Mouse (Mus musculus) liver (tissue): ENCODE results near the gene Hadh.

Experiments
- DNase-seq: peaks from one replicate; pipeline ENCODE4 v3.0.0-alpha.2; 2020; ENCODE audit warnings: mixed read lengths

Gene Hadh

DNA sequence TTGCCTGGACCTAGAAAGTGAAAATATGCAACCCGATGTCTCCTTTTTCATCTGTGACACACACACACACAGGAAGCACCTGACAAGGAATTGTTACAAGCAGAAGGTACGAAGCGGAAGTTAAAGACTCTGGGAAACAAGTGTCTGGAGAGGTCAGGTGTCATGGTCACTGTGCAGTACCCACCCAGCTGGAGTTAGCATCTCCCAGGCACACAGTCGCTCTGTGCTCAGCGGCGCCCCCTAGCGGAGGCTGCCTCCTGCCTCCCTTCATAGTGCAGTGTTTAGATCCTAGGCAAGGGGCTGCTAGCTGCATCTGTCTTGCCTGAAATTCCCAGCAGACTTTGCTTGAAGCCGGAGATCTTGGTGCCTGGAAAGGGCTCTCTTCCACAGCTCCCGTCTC, 57.1 kb downstream of the Hadh start:
- DNase-seq, result peak; percentile 39

DNA sequence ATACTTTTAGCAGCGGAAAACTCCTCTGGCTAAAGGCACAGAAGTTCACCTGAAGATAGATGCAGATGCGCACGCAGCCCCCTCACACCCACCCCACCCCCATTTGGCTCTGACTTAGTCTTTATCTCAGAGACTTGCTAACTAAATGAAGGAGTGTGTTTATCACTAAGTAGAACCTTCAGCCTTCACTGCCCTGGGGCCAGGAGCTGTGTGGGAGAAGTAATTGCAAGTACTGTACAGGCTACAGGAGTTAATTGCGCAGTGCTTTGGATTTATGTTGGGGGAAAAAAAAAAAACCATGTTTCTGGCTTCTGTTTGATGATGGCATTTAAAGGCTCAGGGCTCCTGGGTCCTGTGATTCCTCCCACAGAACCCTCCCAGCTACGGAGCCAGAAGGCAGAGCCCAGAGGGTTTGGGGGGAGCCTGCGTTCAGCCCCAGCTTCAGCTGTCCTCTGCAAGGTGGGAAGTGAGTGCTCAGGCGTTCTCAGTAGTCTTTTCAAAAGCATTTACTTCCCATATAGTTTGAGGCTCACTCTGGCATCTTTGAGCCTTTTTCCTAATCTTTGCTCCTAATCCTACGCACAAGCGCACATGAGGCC, 57.7 kb downstream of the Hadh start:
- no peak for DNase-seq

DNA sequence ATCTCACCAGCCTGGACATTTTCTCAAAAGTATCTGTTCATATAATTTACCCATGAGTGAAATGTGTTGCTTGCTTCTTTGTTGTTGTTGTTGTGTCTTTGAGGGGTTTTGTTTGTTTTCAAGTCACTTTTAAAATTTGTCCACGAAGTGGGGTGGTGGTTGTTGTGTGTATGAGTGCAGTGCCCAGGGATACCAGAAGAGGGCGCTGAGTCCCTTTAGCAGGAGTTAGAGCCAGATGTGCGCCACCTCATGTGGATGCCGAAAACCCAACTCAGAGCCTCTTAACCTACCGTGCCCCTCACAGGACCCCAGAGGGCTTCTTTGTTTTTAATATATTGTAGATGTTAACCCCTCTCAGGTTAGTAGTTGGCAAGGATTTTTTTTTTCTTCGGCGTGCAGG, 59.7 kb downstream of the Hadh start:
- DNase-seq, result peak; percentile 16

DNA sequence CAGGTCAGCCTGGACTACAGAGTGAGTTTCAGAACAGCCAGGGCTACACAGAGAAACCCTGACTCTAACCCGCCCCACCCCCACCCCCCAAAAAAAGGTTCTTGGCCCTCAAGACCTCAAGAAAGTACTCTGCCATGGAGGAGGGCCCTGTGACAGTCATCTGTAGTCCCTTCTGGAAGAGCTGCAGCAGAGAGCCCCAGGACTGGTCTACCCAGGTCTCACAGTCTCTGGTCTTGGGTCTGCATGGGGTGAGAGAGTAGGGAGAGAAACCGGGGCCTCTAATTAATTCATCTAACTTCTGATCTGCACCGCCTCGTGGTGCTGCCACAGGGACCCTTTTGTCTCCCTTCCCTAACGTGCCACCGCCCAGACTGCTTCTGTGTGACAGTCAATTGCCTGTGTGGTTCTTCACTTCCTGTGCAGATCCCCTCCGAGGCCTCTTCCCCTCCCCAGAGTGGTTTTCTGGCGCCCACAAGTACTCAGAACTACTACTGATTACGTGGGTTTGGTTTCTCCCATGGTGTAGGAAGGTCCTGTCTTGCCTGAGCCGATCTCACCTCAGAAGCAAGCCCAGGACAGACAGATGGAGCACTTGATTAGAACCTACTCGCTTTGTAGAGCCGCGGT, 63.5 kb downstream of the Hadh start:
- DNase-seq, result peak; percentile 28

DNA sequence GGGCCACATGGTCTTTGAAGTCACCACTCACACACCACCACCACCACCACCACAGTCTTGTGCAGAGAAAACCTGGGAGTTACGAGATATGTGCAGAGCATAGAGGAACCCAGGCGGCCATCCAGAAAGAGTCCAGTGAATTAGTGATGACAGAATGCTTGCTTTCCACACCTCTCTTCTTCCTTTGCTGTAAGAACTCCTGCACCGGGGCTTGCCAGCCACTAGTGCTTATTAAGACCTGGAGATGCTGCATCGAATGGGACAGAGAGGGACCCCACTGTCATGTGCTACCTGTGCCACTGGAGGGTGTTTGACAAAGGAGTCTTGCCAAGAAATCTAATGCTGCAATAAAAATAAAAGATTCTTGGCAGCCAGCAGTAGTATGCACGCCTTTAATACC, 64.1 kb downstream of the Hadh start:
- no peak for DNase-seq

DNA sequence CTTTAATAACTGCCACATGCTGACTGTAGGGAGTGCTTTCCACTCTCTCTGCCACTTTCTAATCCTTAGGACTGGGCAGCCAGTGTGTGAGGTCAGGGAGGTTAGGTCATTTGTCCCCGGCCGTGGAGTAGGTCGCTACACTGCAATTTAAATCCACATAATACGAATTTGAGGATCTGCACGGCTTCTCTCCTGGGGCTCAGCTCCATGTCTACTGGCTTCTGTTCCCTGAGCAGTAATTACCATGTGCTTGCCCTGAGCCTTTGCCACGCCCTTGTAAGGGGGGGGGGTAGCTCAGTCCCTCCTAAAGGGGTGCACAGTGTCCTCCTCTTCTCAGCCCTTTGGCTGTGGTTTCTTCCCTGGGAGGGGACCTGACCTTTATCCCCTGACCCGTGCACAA, 69.6 kb downstream of the Hadh start:
- DNase-seq, result no peak

DNA sequence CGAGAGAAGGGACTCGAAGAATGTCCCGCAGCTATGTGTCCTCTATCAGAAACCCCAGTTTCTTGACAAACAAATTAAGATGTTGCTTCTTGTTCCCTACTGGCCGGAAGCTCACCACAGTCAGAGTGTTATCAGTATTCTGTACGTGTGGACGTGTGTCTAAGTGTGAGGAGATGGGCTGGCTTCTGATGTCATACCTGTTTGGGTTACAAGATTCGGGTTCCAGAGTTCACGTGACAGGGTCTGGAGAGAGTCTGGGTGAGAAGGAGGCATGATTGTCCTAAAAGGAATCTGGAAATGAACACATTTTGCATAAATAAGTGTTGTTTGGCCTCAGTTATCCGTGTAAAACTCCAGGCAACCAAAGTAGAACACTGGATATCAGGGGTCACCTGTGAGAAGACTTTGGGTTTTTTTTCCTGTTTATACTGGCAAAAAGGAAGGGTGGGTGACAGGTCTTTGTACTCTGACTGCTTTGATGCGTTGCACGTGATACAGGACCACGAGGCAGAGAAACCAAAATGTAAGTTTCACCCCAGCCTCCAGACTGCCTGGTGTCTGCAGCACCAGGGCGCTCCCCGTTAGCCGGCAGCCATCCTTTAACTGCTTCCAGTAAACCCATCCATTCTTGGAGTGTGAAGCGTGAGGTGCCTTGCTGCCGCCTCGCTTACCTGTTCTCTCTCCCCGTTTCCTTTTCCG, 72.2 kb downstream of the Hadh start:
- no peak for DNase-seq

DNA sequence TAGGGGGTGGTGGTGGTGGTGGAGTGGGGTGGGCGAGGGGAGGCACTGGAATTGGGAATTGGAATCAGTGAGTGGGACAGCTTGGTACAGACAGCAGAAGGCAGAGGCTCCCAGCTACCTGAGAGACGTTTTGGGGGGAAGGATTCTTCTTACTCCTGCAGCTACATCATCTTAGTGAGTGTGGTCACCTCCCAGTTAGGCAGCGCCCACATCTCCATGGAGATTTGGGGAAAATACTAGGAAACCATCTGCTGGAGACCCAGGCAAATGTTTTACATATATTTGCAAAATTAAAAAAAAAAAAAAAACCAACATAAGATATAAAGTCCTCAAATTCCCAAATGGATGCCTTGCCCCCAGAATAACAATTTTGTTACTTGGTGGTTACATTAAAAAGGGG, 72.9 kb downstream of the Hadh start:
- DNase-seq, result no peak

DNA sequence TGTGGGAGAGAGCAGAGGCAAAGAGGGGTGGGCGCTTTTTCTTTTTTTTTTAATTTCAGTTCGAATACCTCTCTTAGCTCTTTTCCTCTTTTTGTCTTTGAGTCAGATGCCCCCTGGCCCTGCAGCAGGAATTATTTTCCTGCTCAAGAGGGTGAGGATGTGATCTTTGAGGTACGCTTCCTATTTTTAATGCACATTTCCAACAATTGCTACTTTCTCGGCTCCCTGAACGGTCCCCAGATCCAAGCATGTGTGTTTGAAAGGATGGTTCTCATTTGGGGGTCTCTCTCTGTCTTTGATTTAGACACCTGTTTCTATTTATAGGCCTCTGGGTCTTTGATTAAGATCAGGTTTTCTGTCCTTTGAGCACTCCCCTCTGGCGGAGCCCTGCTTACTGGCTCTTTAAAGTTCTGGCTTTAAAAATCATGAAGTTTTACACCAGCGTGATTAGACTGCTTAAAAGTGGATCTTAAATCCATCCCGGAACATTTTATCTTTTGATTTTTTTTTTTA, 75.3 kb downstream of the Hadh start:
- no peak for DNase-seq

DNA sequence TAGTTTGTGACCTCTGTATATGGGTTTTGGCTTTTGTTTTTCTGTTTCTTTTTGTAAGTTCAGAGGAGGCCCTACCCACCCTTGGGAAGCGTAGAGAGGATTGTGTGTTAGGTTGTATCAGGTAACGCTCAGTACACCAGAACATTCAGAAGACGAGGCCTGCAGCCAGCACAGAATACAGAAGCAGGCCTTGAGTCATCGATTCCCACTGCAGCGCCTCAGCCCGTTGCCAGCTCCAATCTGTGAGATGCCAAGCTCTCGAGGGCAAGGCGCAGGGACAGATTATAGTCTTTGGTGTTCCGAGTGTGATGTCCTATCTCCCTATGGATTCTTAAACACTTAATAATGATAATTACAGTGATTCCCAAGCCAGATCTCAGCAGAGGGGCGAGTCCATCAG, 75.9 kb downstream of the Hadh start:
- DNase-seq, result no peak

DNA sequence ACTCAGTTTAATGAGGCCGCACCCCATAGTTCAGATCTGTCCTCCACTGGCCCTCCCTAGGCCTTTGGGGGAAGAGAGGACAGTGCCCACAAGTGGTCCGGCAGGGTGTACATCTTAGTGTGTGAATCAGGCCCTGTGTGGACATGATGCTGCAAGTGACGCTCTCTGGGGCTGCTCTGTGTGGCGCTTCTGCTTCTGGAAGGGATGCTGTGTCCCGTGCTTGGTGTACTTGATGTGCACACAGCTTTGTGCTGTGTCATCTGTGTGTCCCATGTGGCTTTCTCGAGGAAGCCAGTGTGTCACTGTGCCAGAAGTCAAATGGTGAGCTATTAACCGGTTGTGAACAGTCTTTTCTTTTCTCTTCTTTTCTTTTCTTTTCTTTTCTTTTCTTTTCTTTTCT, 80.4 kb downstream of the Hadh start:
- no peak for DNase-seq

DNA sequence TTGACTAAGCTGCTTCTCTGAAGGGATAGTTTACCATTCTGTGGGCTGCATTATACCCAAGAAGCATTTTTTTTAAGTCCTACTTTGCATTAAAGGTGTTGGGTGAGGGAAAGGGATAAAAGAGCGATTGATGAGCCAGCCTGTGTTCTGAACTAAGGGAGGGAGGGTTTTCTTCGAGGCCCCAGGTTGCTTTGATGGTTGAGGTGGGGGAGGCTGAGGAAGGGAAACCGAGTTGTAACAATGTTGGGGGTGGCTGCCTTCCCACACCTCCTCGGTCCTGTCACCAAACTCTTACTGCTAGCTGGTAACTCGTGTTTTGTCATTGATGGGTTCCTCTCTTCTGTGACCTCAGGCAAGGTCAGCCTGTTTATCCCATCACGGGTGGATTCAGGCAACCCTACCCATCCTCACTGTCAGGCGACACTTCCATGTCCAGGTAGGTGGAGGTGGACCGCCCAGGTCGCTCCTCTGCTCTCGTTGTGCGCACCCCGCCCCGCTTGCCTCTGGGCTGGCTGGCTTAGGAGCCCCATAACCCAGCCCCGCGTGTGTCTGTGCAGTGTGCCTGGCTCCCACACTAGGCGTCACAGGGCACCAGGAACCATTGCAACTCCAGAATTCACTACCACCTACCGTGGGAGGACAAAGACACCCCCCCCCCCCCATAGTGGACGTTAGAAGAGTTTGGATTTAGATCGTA, 81.1 kb downstream of the Hadh start:
- no peak for DNase-seq

DNA sequence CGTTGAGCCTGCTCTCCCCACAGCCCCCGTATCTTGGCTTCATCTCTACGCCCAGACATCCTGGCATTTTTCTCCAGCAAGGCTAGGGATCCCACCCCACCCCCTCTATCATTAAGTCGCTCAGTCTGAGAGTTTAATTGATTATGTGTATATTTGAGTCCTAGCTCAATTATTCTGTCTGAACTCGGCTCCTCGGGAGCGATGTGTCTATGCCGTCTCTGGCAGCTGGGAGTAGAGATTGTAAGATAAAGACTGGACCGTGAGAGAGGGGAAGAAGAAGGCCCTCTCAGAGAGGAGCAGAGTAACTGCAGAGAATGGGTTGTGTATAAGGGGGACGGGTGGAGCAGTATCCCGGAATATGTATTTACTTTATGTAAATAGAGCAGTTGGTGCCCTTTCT, 81.7 kb downstream of the Hadh start:
- DNase-seq, result no peak

DNA sequence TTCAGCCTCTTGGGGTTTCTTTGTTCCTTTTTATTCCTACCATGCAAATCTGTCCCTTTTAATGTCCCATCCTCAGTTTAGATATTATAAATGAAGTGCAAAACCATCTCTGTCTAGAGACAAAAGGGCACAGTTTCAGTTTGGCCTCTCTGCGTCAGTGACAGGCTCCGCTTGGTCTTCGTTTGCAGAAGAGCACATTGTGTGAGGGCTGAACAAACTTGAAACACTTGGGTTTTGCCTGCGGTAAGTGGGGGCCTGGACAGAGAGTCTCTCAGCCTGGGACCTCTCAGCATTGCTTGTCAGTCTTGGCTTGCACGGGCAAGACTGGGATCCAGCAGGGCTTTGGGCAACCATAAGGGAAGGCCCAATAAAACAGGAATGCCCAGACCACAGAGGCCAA, 85.7 kb downstream of the Hadh start:
- DNase-seq, result no peak
